ENCODE assay signal across 8 mouse cellular contexts in the genomic region with DNA sequence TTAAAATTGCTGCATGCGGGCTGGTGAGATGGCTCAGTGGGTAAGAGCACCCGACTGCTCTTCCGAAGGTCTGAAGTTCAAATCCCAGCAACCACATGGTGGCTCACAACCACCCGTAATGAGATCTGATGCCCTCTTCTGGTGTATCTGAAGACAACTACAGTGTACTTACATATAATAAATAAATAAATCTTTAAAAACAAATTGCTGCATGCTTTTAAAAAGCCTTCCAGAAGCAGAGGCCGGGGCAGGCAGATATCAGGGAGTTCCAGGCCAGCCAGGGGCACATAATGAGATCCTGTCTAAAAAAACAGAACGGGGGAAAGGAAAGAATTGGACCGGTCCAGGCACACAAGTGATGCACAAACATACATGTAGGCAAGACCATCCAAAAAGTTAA. TPM values are rescaled to one million over a fixed set of nuclear protein-coding genes. Genes with fewer than 3 reads are reported as not detected.
DNase-seq lines count a peak whose midpoint lies in the region; ATAC-seq and TF ChIP-seq lines count a peak whose summit lies in the region.
"Not testable (repeated sequence)": the region's sequence is repeated elsewhere in the genome, so short reads cannot be mapped to it uniquely, and the experiment has no call there.

No protein-coding gene starts in this region.

- H3K27ac ChIP-seq in cortical plate, adult 2 months (ENCODE audit: insufficient read depth, low read length); forebrain, embryonic 13.5 days; heart, embryonic 15.5 days; intestine, embryonic 15.5 days; limb, embryonic 12.5 days; midbrain, embryonic 14.5 days (replicated peaks; ENCODE audit: low read depth, low read length); stomach, embryonic 14.5 days (ENCODE audit: low read length): not testable (repeated sequence)

- not testable (repeated sequence) for TF ChIP-seq POLR2A in cortical plate, adult 2 months (IDR thresholded peaks at IDR 0.05; ENCODE audit: extremely low read depth, insufficient read depth, low read length); lung, adult 2 months (IDR thresholded peaks at IDR 0.05; ENCODE audit: borderline replicate concordance, extremely low read depth, low read depth, low read length)

- H3K27me3 ChIP-seq in forebrain, embryonic 13.5 days: peaks cover 30% of the 10 kb centered on the region
- peaks cover 42% of the 10 kb centered on the region for H3K27me3 ChIP-seq in heart, embryonic 15.5 days
- H3K27me3 ChIP-seq in intestine, embryonic 15.5 days (replicated peaks): peaks cover 27% of the 10 kb centered on the region
- peaks cover 42% of the 10 kb centered on the region for H3K27me3 ChIP-seq in limb, embryonic 12.5 days
- H3K27me3 ChIP-seq in midbrain, embryonic 14.5 days (ENCODE audit: control insufficient read depth, insufficient read depth, low read length): not testable (repeated sequence)
- peaks cover 17% of the 10 kb centered on the region for H3K27me3 ChIP-seq in stomach, embryonic 14.5 days (ENCODE audit: control insufficient read depth, insufficient read depth, low read length)

- not testable (repeated sequence) for TF ChIP-seq CTCF in cortical plate, adult 2 months (IDR thresholded peaks at IDR 0.05; ENCODE audit: extremely low read depth, insufficient read depth, low read length); lung, adult 2 months (IDR thresholded peaks at IDR 0.05; ENCODE audit: insufficient read depth, low read length)

- peak overlapping the region; percentile 70; the same call in 1 of the 2 replicates for H3K9ac ChIP-seq in forebrain, embryonic 13.5 days
- peak overlapping the region; percentile 37; the same call in 1 of the 2 replicates for H3K9ac ChIP-seq in heart, embryonic 15.5 days
- not testable (repeated sequence) for H3K9ac ChIP-seq in intestine, embryonic 15.5 days; limb, embryonic 12.5 days (replicated peaks); midbrain, embryonic 14.5 days (replicated peaks; ENCODE audit: low read length); stomach, embryonic 14.5 days (replicated peaks; ENCODE audit: low read depth, low read length)

- peak overlapping the region; percentile 30; the same call in 1 of the 2 replicates for H3K4me3 ChIP-seq in cortical plate, adult 2 months (ENCODE audit: insufficient read depth, low read length)
- H3K4me3 ChIP-seq in forebrain, embryonic 13.5 days: peak overlapping the region; percentile 47
- peak overlapping the region; percentile 61 for H3K4me3 ChIP-seq in heart, embryonic 15.5 days
- peak overlapping the region; percentile 50 for H3K4me3 ChIP-seq in intestine, embryonic 15.5 days (replicated peaks)
- H3K4me3 ChIP-seq in limb, embryonic 12.5 days (replicated peaks): peak overlapping the region; percentile 58
- peak overlapping the region; percentile 32 for H3K4me3 ChIP-seq in lung, adult 2 months (replicated peaks; ENCODE audit: extremely low read depth, low read depth, low read length)
- H3K4me3 ChIP-seq in midbrain, embryonic 14.5 days (replicated peaks; ENCODE audit: low read depth, low read length): peak overlapping the region; percentile 34
- H3K4me3 ChIP-seq in stomach, embryonic 14.5 days (ENCODE audit: low read depth, low read length): peak overlapping the region; percentile 43

- WGBS in forebrain, embryonic 13.5 days: 24% methylated on average over 7 of the region's 7 CpGs
- 29% methylated on average over 7 of the region's 7 CpGs for WGBS in heart, embryonic 15.5 days
- 28% methylated on average over 7 of the region's 7 CpGs for WGBS in intestine, embryonic 15.5 days
- 25% methylated on average over 7 of the region's 7 CpGs for WGBS in limb, embryonic 12.5 days
- WGBS in lung, adult 2 months: 16% methylated on average over 7 of the region's 7 CpGs
- WGBS in midbrain, embryonic 14.5 days: 34% methylated on average over 6 of the region's 7 CpGs
- WGBS in stomach, embryonic 14.5 days: 27% methylated on average over 6 of the region's 7 CpGs

- H3K4me2 ChIP-seq in forebrain, embryonic 13.5 days: peak overlapping the region; percentile 74
- peak overlapping the region; percentile 95 for H3K4me2 ChIP-seq in heart, embryonic 15.5 days
- peak overlapping the region; percentile 93 for H3K4me2 ChIP-seq in intestine, embryonic 15.5 days (replicated peaks)
- H3K4me2 ChIP-seq in limb, embryonic 12.5 days: peak overlapping the region; percentile 80
- H3K4me2 ChIP-seq in midbrain, embryonic 14.5 days (ENCODE audit: low read length): peak overlapping the region; percentile 55
- H3K4me2 ChIP-seq in stomach, embryonic 14.5 days (replicated peaks; ENCODE audit: low read depth, low read length): peak overlapping the region; percentile 84

- peaks cover 37% of the 10 kb centered on the region for H3K36me3 ChIP-seq in forebrain, embryonic 13.5 days (ENCODE audit: poor library complexity, severe bottlenecking)
- not testable (repeated sequence) for H3K36me3 ChIP-seq in heart, embryonic 15.5 days; intestine, embryonic 15.5 days; limb, embryonic 12.5 days; stomach, embryonic 14.5 days (ENCODE audit: control insufficient read depth, insufficient read depth, low read length)
- H3K36me3 ChIP-seq in midbrain, embryonic 14.5 days (ENCODE audit: control insufficient read depth, insufficient read depth, low read length): peaks cover 34% of the 10 kb centered on the region

- H3K9me3 ChIP-seq in forebrain, embryonic 13.5 days (replicated peaks); heart, embryonic 15.5 days (replicated peaks); intestine, embryonic 15.5 days; limb, embryonic 12.5 days; midbrain, embryonic 14.5 days (ENCODE audit: control insufficient read depth, low read length); stomach, embryonic 14.5 days (ENCODE audit: control insufficient read depth, low read depth, low read length): not testable (repeated sequence)

- 0 out of 2 replicates have a peak, but pooled peaks have one; percentile 5 for ATAC-seq in forebrain, embryonic 13.5 days
- ATAC-seq in heart, embryonic 15.5 days (replicated peaks; ENCODE audit: insufficient number of reproducible peaks, insufficient read depth, low FRiP score, low read depth); intestine, embryonic 15.5 days; limb, embryonic 12.5 days (ENCODE audit: insufficient number of reproducible peaks, insufficient read depth, low FRiP score, low TSS enrichment, low read depth); midbrain, embryonic 14.5 days (ENCODE audit: low FRiP score, low TSS enrichment); stomach, embryonic 14.5 days (ENCODE audit: insufficient number of reproducible peaks, insufficient read depth, low FRiP score, low read depth): not testable (repeated sequence)

- not testable (repeated sequence) for H3K4me1 ChIP-seq in cortical plate, adult 2 months (ENCODE audit: control insufficient read depth, insufficient read depth, low read length); lung, adult 2 months (ENCODE audit: control insufficient read depth, insufficient read depth, low read length); stomach, embryonic 14.5 days (ENCODE audit: control insufficient read depth, insufficient read depth, low read length)
- peaks cover 25% of the 10 kb centered on the region for H3K4me1 ChIP-seq in forebrain, embryonic 13.5 days
- peaks cover 22% of the 10 kb centered on the region for H3K4me1 ChIP-seq in heart, embryonic 15.5 days (replicated peaks)
- H3K4me1 ChIP-seq in intestine, embryonic 15.5 days (replicated peaks): peaks cover 11% of the 10 kb centered on the region; the same call in 1 of the 2 replicates
- peaks cover 27% of the 10 kb centered on the region for H3K4me1 ChIP-seq in limb, embryonic 12.5 days (replicated peaks)
- H3K4me1 ChIP-seq in midbrain, embryonic 14.5 days (ENCODE audit: control insufficient read depth, insufficient read depth, low read length): 0 out of 2 replicates have a peak, but pooled peaks cover 11% of the 10 kb centered on the region

- not testable (repeated sequence) for DNase-seq in lung, adult 2 months; midbrain, embryonic 14.5 days

RNA-seq across cellular contexts. Expression of gene Dnase2a, which starts 0.4 kb away (rescaled TPM):
- 6.1 and 6.7 TPM in 2 replicates for polyA plus RNA-seq in cortical plate, adult 2 months (2012; rRNA removed)
- polyA plus RNA-seq in forebrain, embryonic 13.5 days (2015; fragmentation: Nextera tagmentation; extraction: Ambion mirVana): 6.9 and 9.4 TPM in 2 replicates
- 4.3 and 7.3 TPM in 2 replicates for polyA plus RNA-seq in heart, embryonic 15.5 days (2015; fragmentation: Nextera tagmentation; extraction: Ambion mirVana)
- 8.7 and 10.2 TPM in 2 replicates for polyA plus RNA-seq in intestine, embryonic 15.5 days (2015; fragmentation: Nextera tagmentation; extraction: Ambion mirVana)
- polyA plus RNA-seq in limb, embryonic 12.5 days (2016; fragmentation: Nextera tagmentation; extraction: Ambion mirVana): 12.8 and 14.0 TPM in 2 replicates
- 19.6 and 26.7 TPM in 2 replicates for polyA plus RNA-seq in lung, adult 2 months (2012; rRNA removed)
- polyA plus RNA-seq in midbrain, embryonic 14.5 days (2014; fragmentation: Nextera tagmentation; extraction: Ambion mirVana): 4.0 and 5.4 TPM in 2 replicates
- polyA plus RNA-seq in stomach, embryonic 14.5 days (2014; fragmentation: Nextera tagmentation; extraction: Ambion mirVana): 14.7 and 17.9 TPM in 2 replicates

RNA-seq across cellular contexts. Expression of gene Klf1, which starts 6.3 kb away (rescaled TPM):
- polyA plus RNA-seq in cortical plate, adult 2 months (2012; rRNA removed): 0.23 and 0.35 TPM in 2 replicates
- 0.74 and 1.2 TPM in 2 replicates for polyA plus RNA-seq in forebrain, embryonic 13.5 days (2015; fragmentation: Nextera tagmentation; extraction: Ambion mirVana)
- polyA plus RNA-seq in heart, embryonic 15.5 days (2015; fragmentation: Nextera tagmentation; extraction: Ambion mirVana): 1.1 and 4.9 TPM in 2 replicates
- polyA plus RNA-seq in intestine, embryonic 15.5 days (2015; fragmentation: Nextera tagmentation; extraction: Ambion mirVana): 6.4 and 7.7 TPM in 2 replicates
- 4.3 and 5.1 TPM in 2 replicates for polyA plus RNA-seq in limb, embryonic 12.5 days (2016; fragmentation: Nextera tagmentation; extraction: Ambion mirVana)
- 0.14 and 0.23 TPM in 2 replicates for polyA plus RNA-seq in lung, adult 2 months (2012; rRNA removed)
- 0.19 and 0.63 TPM in 2 replicates for polyA plus RNA-seq in midbrain, embryonic 14.5 days (2014; fragmentation: Nextera tagmentation; extraction: Ambion mirVana)
- 2.3 and 2.4 TPM in 2 replicates for polyA plus RNA-seq in stomach, embryonic 14.5 days (2014; fragmentation: Nextera tagmentation; extraction: Ambion mirVana)

RNA-seq across cellular contexts. Expression of gene Gcdh, which starts 14.3 kb away (rescaled TPM):
- 81.5 and 91.9 TPM in 2 replicates for polyA plus RNA-seq in cortical plate, adult 2 months (2012; rRNA removed)
- 33.2 and 34.2 TPM in 2 replicates for polyA plus RNA-seq in forebrain, embryonic 13.5 days (2015; fragmentation: Nextera tagmentation; extraction: Ambion mirVana)
- 36.4 and 40.1 TPM in 2 replicates for polyA plus RNA-seq in heart, embryonic 15.5 days (2015; fragmentation: Nextera tagmentation; extraction: Ambion mirVana)
- 42.8 and 49.2 TPM in 2 replicates for polyA plus RNA-seq in intestine, embryonic 15.5 days (2015; fragmentation: Nextera tagmentation; extraction: Ambion mirVana)
- 42.8 and 44.9 TPM in 2 replicates for polyA plus RNA-seq in limb, embryonic 12.5 days (2016; fragmentation: Nextera tagmentation; extraction: Ambion mirVana)
- polyA plus RNA-seq in lung, adult 2 months (2012; rRNA removed): 65.8 and 75.3 TPM in 2 replicates
- polyA plus RNA-seq in midbrain, embryonic 14.5 days (2014; fragmentation: Nextera tagmentation; extraction: Ambion mirVana): 22.4 and 25.9 TPM in 2 replicates
- 29.3 and 30.8 TPM in 2 replicates for polyA plus RNA-seq in stomach, embryonic 14.5 days (2014; fragmentation: Nextera tagmentation; extraction: Ambion mirVana)

RNA-seq across cellular contexts. Expression of gene Mast1, which starts 29.2 kb away (rescaled TPM):
- polyA plus RNA-seq in cortical plate, adult 2 months (2012; rRNA removed): 76.0 and 79.7 TPM in 2 replicates
- polyA plus RNA-seq in forebrain, embryonic 13.5 days (2015; fragmentation: Nextera tagmentation; extraction: Ambion mirVana): 31.6 and 37.3 TPM in 2 replicates
- 0.09 and 0.41 TPM in 2 replicates for polyA plus RNA-seq in heart, embryonic 15.5 days (2015; fragmentation: Nextera tagmentation; extraction: Ambion mirVana)
- polyA plus RNA-seq in intestine, embryonic 15.5 days (2015; fragmentation: Nextera tagmentation; extraction: Ambion mirVana): 1.6 TPM in 2 replicates
- 0.33 and 0.60 TPM in 2 replicates for polyA plus RNA-seq in limb, embryonic 12.5 days (2016; fragmentation: Nextera tagmentation; extraction: Ambion mirVana)
- 0.34 and 0.41 TPM in 2 replicates for polyA plus RNA-seq in lung, adult 2 months (2012; rRNA removed)
- 69.5 and 69.9 TPM in 2 replicates for polyA plus RNA-seq in midbrain, embryonic 14.5 days (2014; fragmentation: Nextera tagmentation; extraction: Ambion mirVana)
- polyA plus RNA-seq in stomach, embryonic 14.5 days (2014; fragmentation: Nextera tagmentation; extraction: Ambion mirVana): 2.2 and 3.2 TPM in 2 replicates

RNA-seq across cellular contexts. Expression of gene Syce2, which starts 36.1 kb away (rescaled TPM):
- polyA plus RNA-seq in cortical plate, adult 2 months (2012; rRNA removed): 3.7 and 4.2 TPM in 2 replicates
- polyA plus RNA-seq in forebrain, embryonic 13.5 days (2015; fragmentation: Nextera tagmentation; extraction: Ambion mirVana): 80.3 and 85.1 TPM in 2 replicates
- 23.0 and 32.6 TPM in 2 replicates for polyA plus RNA-seq in heart, embryonic 15.5 days (2015; fragmentation: Nextera tagmentation; extraction: Ambion mirVana)
- polyA plus RNA-seq in intestine, embryonic 15.5 days (2015; fragmentation: Nextera tagmentation; extraction: Ambion mirVana): 49.9 and 54.4 TPM in 2 replicates
- polyA plus RNA-seq in limb, embryonic 12.5 days (2016; fragmentation: Nextera tagmentation; extraction: Ambion mirVana): 86.5 and 88.8 TPM in 2 replicates
- 1.5 and 1.8 TPM in 2 replicates for polyA plus RNA-seq in lung, adult 2 months (2012; rRNA removed)
- 17.4 and 27.4 TPM in 2 replicates for polyA plus RNA-seq in midbrain, embryonic 14.5 days (2014; fragmentation: Nextera tagmentation; extraction: Ambion mirVana)
- 65.4 and 77.8 TPM in 2 replicates for polyA plus RNA-seq in stomach, embryonic 14.5 days (2014; fragmentation: Nextera tagmentation; extraction: Ambion mirVana)
